Comparison of ENCODE assay signal across 10 mouse cellular contexts in the genomic region with DNA sequence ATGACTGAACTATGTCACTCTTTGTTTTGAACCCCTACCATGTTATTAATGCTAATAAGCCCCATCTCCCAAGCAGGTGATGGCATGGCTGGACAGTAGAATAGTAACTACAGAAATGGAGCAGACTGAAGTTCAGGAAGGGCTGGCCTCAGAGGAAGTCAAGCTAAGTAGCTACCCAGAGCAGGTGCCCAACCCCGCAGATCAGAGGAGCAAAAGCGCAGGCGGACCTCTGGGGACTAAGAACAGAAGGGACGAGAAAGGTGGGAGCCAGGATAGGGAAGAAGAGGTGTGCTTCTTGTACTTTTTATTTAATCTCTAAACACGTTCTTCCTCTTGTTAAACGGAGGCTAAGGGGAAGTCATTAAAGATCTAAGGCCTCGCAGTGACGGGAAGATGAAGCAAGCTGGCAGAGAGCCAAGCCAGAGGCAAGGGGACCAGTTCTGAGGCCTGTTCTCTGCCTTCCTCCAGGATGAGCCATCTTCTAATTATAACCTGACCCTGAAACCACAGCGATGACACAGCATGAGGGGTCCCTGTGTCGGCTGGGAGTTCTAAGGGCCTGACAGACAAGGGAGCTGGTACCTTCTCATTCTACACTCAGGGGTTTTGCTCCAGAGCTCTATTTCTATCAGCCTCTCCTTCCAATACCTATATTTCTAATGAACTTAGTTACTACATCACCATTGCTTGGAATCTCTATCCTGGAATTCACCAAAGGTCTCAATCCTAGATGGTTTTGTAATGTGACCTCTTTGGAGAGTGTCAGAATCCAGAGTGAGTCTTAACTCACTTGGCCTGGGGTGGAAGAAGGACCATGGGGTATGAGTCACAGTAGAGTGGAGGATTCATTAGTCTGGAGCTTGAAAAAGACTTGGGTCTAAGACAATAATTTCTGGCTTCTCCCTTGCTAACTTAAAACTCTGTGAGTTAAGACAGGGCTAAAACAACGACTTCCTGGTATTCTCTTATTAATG.
DNase-seq lines count a peak whose midpoint lies in the region; ATAC-seq and TF ChIP-seq lines count a peak whose summit lies in the region.
"Had no signal": no experiment of that assay in that cellular context is flagged by ENCODE, and none has a peak within 500 bp of the region (broad histone marks: within the 10 kb centered on the region; RNA-seq: fewer than 3 reads in every experiment).

No protein-coding gene starts in this region.

- POLR2A ChIA-PET in Patski (lab: Charles Lee): interaction anchor here (0.5 to 2.4 kb wide), 5 partner anchors 9 to 152 kb away, joined by 3 to 8 read pairs (median 4); no protein-coding TSS in a partner anchor

- H3K4me1 ChIP-seq in limb, embryonic 14.5 days (ENCODE audit: control insufficient read depth, insufficient read depth, low read length): no peaks in the 10 kb centered on the region
- H3K4me1 ChIP-seq in limb, embryonic 10.5 days: no peaks in the 10 kb centered on the region
- H3K4me1 ChIP-seq in megakaryocyte, embryonic 14.5 days: peaks cover 53% of the 10 kb centered on the region
- no peaks in the 10 kb centered on the region for H3K4me1 ChIP-seq in forebrain, postnatal 0 days (ENCODE audit: insufficient read depth)
- H3K4me1 ChIP-seq: midbrain, embryonic 12.5 days had no signal

- no peaks in the 10 kb centered on the region for H3K9me3 ChIP-seq in limb, embryonic 14.5 days (ENCODE audit: control insufficient read depth, low read length)
- H3K9me3 ChIP-seq in limb, embryonic 10.5 days (replicated peaks): no peaks in the 10 kb centered on the region
- H3K9me3 ChIP-seq in megakaryocyte, embryonic 14.5 days: no peaks in the 10 kb centered on the region
- H3K9me3 ChIP-seq in forebrain, postnatal 0 days (ENCODE audit: low read length): no peaks in the 10 kb centered on the region
- H3K9me3 ChIP-seq: midbrain, embryonic 12.5 days had no signal

- TF ChIP-seq POLR2A in limb, embryonic 14.5 days (IDR thresholded peaks at IDR 0.05; ENCODE audit: borderline replicate concordance, extremely low read depth, insufficient read depth, insufficient read length): no peak

- 46% methylated on average over 11 of the region's 11 CpGs for WGBS in limb, embryonic 14.5 days
- WGBS in limb, embryonic 10.5 days: 80% methylated on average over 11 of the region's 11 CpGs
- WGBS in forebrain, postnatal 0 days: 66% methylated on average over 11 of the region's 11 CpGs

- DNase-seq in limb, embryonic 14.5 days (ENCODE audit: low spot score): peak; percentile 32
- no peak for DNase-seq in limb, embryonic 10.5 days (ENCODE audit: low spot score)
- DNase-seq in Patski (ENCODE audit: low read depth, low spot score): peak; percentile 86
- DNase-seq in neural tube, embryonic 10.5 days (ENCODE audit: extremely low spot score, low spot score): no peak
- no peak for DNase-seq in forebrain, postnatal 0 days
- DNase-seq: gastrocnemius, postnatal 25 days; right cerebral cortex, postnatal 25 days had no signal

- TF ChIP-seq CTCF in Patski (IDR thresholded peaks at IDR 0.05): no peak
- TF ChIP-seq CTCF in forebrain, postnatal 0 days (IDR thresholded peaks at IDR 0.05; ENCODE audit: low read depth): no peak

- ATAC-seq in limb, embryonic 14.5 days (ENCODE audit: low FRiP score, low read depth): no peak
- peak; percentile 82 for ATAC-seq in Patski
- peak; percentile 95 for ATAC-seq in common myeloid progenitor, adult 5-6 weeks (replicated peaks; ENCODE audit: low read depth, poor library complexity, severe bottlenecking)
- ATAC-seq in forebrain, postnatal 0 days: no peak

- H3K27me3 ChIP-seq in limb, embryonic 14.5 days (ENCODE audit: control insufficient read depth, insufficient read depth, low read length): no peaks in the 10 kb centered on the region
- H3K27me3 ChIP-seq in limb, embryonic 10.5 days (ENCODE audit: low read depth, poor library complexity, severe bottlenecking): no peaks in the 10 kb centered on the region
- no peaks in the 10 kb centered on the region for H3K27me3 ChIP-seq in Patski
- H3K27me3 ChIP-seq in megakaryocyte, embryonic 14.5 days (replicated peaks): no peaks in the 10 kb centered on the region
- no peaks in the 10 kb centered on the region for H3K27me3 ChIP-seq in forebrain, postnatal 0 days (ENCODE audit: insufficient read depth, low read length)
- H3K27me3 ChIP-seq: midbrain, embryonic 12.5 days had no signal

- H3K27ac ChIP-seq in limb, embryonic 14.5 days (replicated peaks; ENCODE audit: low read depth, low read length): no peak overlapping the region
- no peak overlapping the region for H3K27ac ChIP-seq in limb, embryonic 10.5 days
- no peak overlapping the region for H3K27ac ChIP-seq in forebrain, postnatal 0 days (ENCODE audit: low read depth, low read length)
- H3K27ac ChIP-seq: midbrain, embryonic 12.5 days had no signal

- H3K9ac ChIP-seq in limb, embryonic 14.5 days (ENCODE audit: low read depth, low read length, severe bottlenecking): no peak overlapping the region
- no peak overlapping the region for H3K9ac ChIP-seq in forebrain, postnatal 0 days
- H3K9ac ChIP-seq: midbrain, embryonic 12.5 days had no signal

- H3K36me3 ChIP-seq in limb, embryonic 14.5 days (ENCODE audit: control insufficient read depth, insufficient read depth, low read length): no peaks in the 10 kb centered on the region
- H3K36me3 ChIP-seq in limb, embryonic 10.5 days: no peaks in the 10 kb centered on the region
- no peaks in the 10 kb centered on the region for H3K36me3 ChIP-seq in megakaryocyte, embryonic 14.5 days (replicated peaks; ENCODE audit: low read length)
- H3K36me3 ChIP-seq in forebrain, postnatal 0 days (ENCODE audit: insufficient read depth): no peaks in the 10 kb centered on the region
- H3K36me3 ChIP-seq: midbrain, embryonic 12.5 days had no signal

- CTCF ChIA-PET in Patski (lab: Charles Lee): interaction anchor here (0.6 to 1.7 kb wide), 6 partner anchors 10 to 162 kb away, joined by 3 to 5 read pairs (median 4); no protein-coding TSS in a partner anchor

- H3K4me2 ChIP-seq in limb, embryonic 14.5 days (replicated peaks; ENCODE audit: low read depth, low read length, severe bottlenecking): no peak overlapping the region
- H3K4me2 ChIP-seq in forebrain, postnatal 0 days (ENCODE audit: low read depth): no peak overlapping the region
- H3K4me2 ChIP-seq: midbrain, embryonic 12.5 days had no signal

- in situ Hi-C loops in Patski (cut with MboI; ENCODE audit: low pct_unique_long_range_greater_than_20kb): no loop called here

- no peak overlapping the region for H3K4me3 ChIP-seq in limb, embryonic 14.5 days (replicated peaks; ENCODE audit: low read length)
- H3K4me3 ChIP-seq in limb, embryonic 10.5 days: no peak overlapping the region
- H3K4me3 ChIP-seq in megakaryocyte, embryonic 14.5 days (replicated peaks): peak overlapping the region; percentile 67
- H3K4me3 ChIP-seq in forebrain, postnatal 0 days (ENCODE audit: low read depth, low read length): no peak overlapping the region
- H3K4me3 ChIP-seq: midbrain, embryonic 12.5 days had no signal

Comparison
In these comparisons a context has a peak if more than half of its experiments do, and no peak if none do; other contexts are left out.
1. DNase-seq: peak in limb, embryonic 14.5 days (single experiment) and Patski (single experiment); none in limb, embryonic 10.5 days (single experiment), neural tube, embryonic 10.5 days (single experiment) and forebrain, postnatal 0 days (single experiment).
2. ATAC-seq: peak in Patski (single experiment) and common myeloid progenitor, adult 5-6 weeks (single experiment); none in limb, embryonic 14.5 days (single experiment) and forebrain, postnatal 0 days (single experiment).